Mouse (Mus musculus) monocyte, adult 59 days (primary cell): Measurements from ENCODE around the gene Phf6. TPM values are rescaled to one million over a fixed set of nuclear protein-coding genes. Genes with fewer than 3 reads are reported as not detected.

ENCODE experiments used
- total RNA-seq, 2 experiments: library from RNA; stranded (reverse); gene quantifications; one replicate each; pipeline ENCODE4 v1.2.4; 2023

Phf6 gene
- total RNA-seq: 10 to 100 TPM; 11.4 to 12.7 TPM

GRCm38 (mm10) chrX:52911587-52912371 is at the start of gene Phf6:
Phf6 (plus strand) TSS chrX:52912266.

GRCm38 (mm10) chrX:52987905-52988783 is 76.1 kb downstream of the Phf6 start, which contains the start of gene Hprt:
Hprt (plus strand) TSS chrX:52988137.

Other genes starting within 250 kb of the Phf6 start
- not detected for gene Ccdc160, start 121.1 kb upstream of the Phf6 start, total RNA-seq
- 10 to 100 TPM; 73.5 to 81.4 TPM for gene Hprt, start 75.9 kb downstream of the Phf6 start, total RNA-seq